Mouse (Mus musculus): ENCODE data around the gene Nek1. TPM values are rescaled to one million over a fixed set of nuclear protein-coding genes. Genes with fewer than 3 reads are reported as not detected.
A peak's percentile ranks its signal among the peaks of the same experiment; 100 is the strongest.
"Not testable (repeated sequence)": the region's sequence is repeated elsewhere in the genome, so short reads cannot be mapped to it uniquely, and the experiment has no call there.

Gene Nek1
- total RNA-seq, 2 experiments from 2014 or later = 27.6 to 29.7 TPM

- peak; percentile 52 to 65 for DNase-seq (ENCODE audit: low spot score in 2 of 2)
These were observed 9.3 kb upstream of the Nek1 start for GRCm38 (mm10) chr8:60983688-60984079.

GRCm38 (mm10) chr8:60984260-60985010 is 8.6 kb upstream of the Nek1 start:
- DNase-seq (ENCODE audit: low spot score in 2 of 2) = not testable (repeated sequence)

GRCm38 (mm10) chr8:60992561-60992909 is 460 bp upstream of the Nek1 start:
- peak; percentile 71 to 76 for DNase-seq (ENCODE audit: low spot score in 2 of 2)

- no peak for DNase-seq (ENCODE audit: low spot score in 2 of 2)
These were observed 618 bp downstream of the Nek1 start for GRCm38 (mm10) chr8:60993639-60993986.

- no peak for DNase-seq (ENCODE audit: low spot score in 2 of 2)
These were observed 3.5 kb downstream of the Nek1 start for GRCm38 (mm10) chr8:60996468-60996867.

GRCm38 (mm10) chr8:61041951-61042350 is 49.0 kb downstream of the Nek1 start:
- DNase-seq (ENCODE audit: low spot score in 2 of 2) = peak; percentile 54 to 74

DNA sequence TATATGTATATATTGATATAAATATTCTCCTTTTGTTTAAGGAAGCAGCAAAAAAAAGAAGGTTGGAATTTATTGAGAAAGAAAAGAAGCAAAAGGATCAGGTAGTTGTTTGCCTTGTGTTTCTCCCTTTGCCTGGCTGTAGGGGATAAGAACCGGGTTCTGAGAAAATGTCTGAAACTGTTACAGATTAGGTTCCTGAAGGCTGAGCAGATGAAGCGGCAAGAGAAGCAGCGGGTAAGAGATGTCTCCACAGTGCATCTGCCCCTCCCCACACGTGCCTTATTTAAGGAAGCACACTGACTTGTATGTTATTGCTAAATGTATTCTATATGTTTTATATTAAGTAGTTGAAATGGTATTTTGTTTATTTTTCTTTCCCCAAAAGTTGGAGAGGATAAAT is 50.9 kb downstream of the Nek1 start:
- DNase-seq (ENCODE audit: low spot score in 2 of 2) = no peak

DNA sequence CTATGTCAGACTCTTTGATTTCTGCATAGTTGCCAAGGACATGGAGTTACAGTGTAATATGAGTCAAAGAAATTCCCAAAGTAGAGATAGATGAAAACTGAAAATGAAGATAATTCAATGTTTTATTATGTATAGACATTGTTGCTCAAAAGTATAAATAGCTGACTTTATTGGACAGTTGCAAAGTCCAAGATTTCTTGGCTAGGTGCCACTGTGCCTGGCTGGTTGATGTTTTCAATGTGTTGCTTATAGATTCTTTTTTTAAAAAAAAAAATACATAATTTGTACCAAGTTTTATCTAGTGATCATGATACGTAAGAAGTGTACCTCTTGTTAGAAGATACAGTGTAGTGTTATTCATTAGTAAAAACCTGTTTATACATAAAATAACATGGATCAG is 53.8 kb downstream of the Nek1 start:
- no peak for DNase-seq (ENCODE audit: low spot score in 2 of 2)

GRCm38 (mm10) chr8:61053017-61053416 is 60.0 kb downstream of the Nek1 start:
- DNase-seq (ENCODE audit: low spot score in 2 of 2) = no peak

DNA sequence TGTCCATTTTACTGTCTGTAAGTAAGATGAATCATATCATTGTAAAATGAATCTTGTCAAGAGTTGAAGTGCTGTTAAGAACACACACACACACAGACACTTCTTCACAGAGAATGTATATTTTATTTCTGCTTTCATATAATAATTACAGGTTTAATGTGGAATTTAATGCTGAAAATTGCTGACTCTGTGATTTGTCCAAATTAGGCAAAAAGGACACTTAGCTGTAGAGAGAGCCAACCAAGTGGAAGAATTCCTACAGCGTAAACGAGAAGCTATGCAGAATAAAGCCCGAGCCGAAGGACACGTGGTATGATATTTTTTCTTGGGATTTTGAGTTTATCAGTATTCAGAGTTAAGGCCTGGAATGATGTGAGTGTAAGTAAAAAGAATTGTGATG is 61.3 kb downstream of the Nek1 start:
- no peak for DNase-seq (ENCODE audit: low spot score in 2 of 2)

DNA sequence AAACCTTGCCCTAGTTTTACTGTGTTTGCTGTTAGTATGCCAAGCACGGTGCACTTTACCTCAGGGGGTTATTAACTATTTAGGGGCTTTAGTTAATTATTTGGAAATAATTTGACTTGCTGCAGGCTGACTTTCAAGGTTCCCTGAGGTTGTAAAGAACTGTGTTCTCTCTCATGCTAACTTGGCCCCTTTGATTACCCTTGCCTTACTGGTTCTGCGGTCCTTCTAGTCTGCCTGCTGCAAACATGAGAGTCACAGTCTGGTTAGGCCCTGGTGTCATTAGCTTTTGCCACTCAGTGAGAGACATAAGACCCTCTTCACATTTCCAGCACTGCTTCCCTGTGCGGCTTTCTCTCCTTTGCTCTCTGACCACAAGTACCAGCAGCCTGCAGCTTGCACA is 64.0 kb downstream of the Nek1 start:
- no peak for DNase-seq (ENCODE audit: low spot score in 2 of 2)

GRCm38 (mm10) chr8:61059143-61059542 is 66.1 kb downstream of the Nek1 start:
- DNase-seq (ENCODE audit: low spot score in 2 of 2) = no peak

DNA sequence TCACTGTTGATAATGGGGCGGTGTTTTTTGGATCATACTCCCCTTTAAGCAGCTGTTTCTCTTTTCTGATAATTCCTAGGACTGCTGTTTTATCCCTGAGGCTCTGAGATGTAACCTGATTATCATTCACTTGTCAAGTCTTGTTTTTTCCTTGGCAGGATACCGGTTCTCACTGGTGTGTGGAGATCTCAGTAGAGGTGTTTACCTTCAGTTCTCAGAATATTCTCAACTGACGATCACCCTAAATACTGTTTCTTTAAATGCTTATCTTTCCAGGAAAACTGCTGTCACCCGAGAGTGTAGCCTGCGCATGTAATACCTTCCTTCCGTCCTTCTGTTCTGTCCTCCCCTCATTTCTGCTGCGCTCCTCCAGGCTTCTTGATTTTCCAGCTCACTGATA is 67.4 kb downstream of the Nek1 start:
- no peak for DNase-seq (ENCODE audit: low spot score in 2 of 2)

DNA sequence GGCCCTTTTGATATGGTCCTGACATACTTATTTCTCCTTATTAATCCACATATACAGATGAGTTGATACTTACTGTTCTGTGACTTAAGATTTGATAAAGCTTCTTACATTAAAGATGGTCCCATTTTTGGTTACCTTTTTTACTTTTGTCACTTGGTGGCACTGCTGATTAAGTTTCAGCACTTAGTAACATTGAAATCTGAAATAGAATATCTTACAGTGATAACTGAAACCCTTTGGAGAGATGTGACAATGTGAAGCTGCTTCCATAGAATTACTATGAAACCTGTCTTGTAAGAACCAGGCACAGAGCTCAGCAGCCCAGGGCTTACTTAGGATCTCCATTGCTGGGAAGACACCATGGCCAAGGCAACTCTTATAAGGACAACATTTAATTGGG is 82.1 kb downstream of the Nek1 start:
- DNase-seq (ENCODE audit: low spot score in 2 of 2) = peak in 1 of 2 experiments; percentile 39

DNA sequence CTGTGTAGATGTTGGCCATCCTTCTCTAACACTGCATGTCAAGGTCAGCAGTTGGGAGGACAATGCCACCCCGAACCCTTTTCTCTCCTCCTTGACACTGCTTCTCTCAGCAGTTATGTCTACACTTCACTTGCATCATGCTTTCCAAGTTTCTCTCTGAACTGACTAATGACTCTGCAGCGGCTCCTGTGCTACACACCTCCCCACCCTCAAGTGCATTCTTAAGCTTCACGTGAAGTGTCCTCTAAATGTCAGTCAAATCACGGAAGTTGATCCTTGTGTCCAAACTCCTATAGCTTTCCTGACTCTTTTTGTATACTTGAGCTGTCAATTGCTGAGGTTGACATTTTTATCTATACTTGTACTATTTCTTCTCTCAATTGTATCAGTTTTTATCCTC is 117.5 kb downstream of the Nek1 start:
- DNase-seq (ENCODE audit: low spot score in 2 of 2) = no peak

- no peak for DNase-seq (ENCODE audit: low spot score in 2 of 2)
These were observed 118.9 kb downstream of the Nek1 start for GRCm38 (mm10) chr8:61111940-61112339.

DNA sequence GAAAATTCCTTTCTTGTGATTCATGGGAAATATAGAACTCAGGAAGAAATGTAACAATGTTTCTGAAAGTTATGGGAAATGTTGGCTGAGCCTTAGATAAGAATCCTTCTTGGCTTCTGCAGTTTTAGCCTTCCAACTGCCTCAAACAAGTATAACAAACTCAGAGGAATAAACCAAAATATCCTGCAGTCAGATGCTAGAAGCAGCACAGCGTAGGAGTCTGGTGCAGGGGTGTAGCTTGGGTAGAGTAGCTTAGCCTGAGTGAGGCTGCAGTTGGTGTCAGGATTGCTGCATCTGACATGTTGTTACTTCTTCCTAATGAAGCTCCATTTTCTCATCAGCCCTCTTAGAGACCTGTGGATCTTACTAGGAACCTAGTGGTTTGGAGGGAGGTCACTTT is 128.6 kb downstream of the Nek1 start:
- DNase-seq (ENCODE audit: low spot score in 2 of 2) = peak in 1 of 2 experiments; percentile 2

- no peak for DNase-seq (ENCODE audit: low spot score in 2 of 2)
These were observed 134.4 kb downstream of the Nek1 start for GRCm38 (mm10) chr8:61127299-61127861.

GRCm38 (mm10) chr8:61132561-61133134 is 139.7 kb downstream of the Nek1 start:
- DNase-seq (ENCODE audit: low spot score in 2 of 2) = no peak

- DNase-seq (ENCODE audit: low spot score in 2 of 2) = no peak
These were observed 148.9 kb downstream of the Nek1 start for GRCm38 (mm10) chr8:61141869-61142268.

DNA sequence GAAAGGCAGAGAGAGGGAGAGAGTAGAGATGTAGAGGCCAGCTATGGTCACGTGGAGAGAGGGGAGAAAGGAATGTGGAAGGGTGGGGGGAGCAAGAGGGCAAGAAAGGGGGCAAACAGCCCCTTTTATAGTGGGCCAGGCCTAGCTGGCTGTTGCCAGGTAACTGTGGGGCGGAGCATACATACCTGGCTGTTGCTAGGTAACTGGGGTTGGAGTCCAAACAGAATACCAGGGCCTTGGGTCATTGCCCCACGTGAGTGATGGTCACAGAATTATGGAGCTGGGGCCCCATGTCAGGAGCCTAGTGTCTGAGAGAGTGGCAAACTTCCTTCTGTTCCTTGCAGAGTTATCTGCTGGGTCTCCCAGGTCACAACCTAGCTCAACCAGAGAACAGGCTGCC is 149.3 kb downstream of the Nek1 start:
- no peak for DNase-seq (ENCODE audit: low spot score in 2 of 2)

DNA sequence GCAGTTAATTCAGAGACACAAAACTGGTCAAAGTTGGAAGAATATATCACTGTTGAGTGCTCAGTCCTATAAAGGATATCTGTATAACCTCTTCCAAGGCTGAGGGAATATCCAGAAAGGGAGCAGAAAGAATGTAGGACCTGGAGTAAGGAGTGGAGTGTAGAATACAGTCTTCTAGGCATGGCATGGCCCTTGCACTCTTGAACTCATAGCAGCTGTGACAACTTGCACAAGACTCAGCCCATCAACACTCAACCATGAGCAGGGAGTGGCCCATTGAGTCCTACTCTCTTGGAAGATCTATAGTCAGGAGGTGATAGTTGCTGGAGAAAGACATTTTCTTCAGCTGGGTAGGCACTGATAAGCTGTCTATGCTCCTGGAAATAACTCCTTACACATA is 149.8 kb downstream of the Nek1 start:
- no peak for DNase-seq (ENCODE audit: low spot score in 2 of 2)

GRCm38 (mm10) chr8:61148728-61149127 is 155.7 kb downstream of the Nek1 start:
- no peak for DNase-seq (ENCODE audit: low spot score in 2 of 2)

Data from layer of hippocampus, postnatal 14 days (tissue).